Mouse (Mus musculus): Measurements from ENCODE around the gene Scaf1. TPM values are rescaled to one million over a fixed set of nuclear protein-coding genes. Genes with fewer than 3 reads are reported as not detected.

The Scaf1 gene
- polyA plus RNA-seq, 1 experiment from 2014 or later: 47.5 TPM

- peaks cover 56% of the 10 kb centered on the region for H3K36me3 ChIP-seq (ENCODE audit: control insufficient read depth, insufficient read depth, low read length)
- ATAC-seq (ENCODE audit: low read depth): no peak
Observed at GRCm38 (mm10) chr7:45013366-45014095, 2.6 kb downstream of the Scaf1 start.

GRCm38 (mm10) chr7:45012824-45013223 is 3.3 kb downstream of the Scaf1 start:
- no peak for DNase-seq (ENCODE audit: low spot score)
- WGBS: 78% methylated on average over 4 of the region's 4 CpGs
- peaks cover 63% of the 10 kb centered on the region for H3K36me3 ChIP-seq (ENCODE audit: control insufficient read depth, insufficient read depth, low read length)

More at GRCm38 (mm10) chr7:45013366-45014095, 2.6 kb downstream of the Scaf1 start:
- H3K9me3 ChIP-seq (ENCODE audit: control insufficient read depth, low read length): no peaks in the 10 kb centered on the region
- no peak overlapping the region for H3K4me2 ChIP-seq (ENCODE audit: low read depth, low read length)
- H3K4me3 ChIP-seq (ENCODE audit: low read depth, low read length): no peak overlapping the region
- DNase-seq (ENCODE audit: low spot score): no peak
- no peaks in the 10 kb centered on the region for H3K27me3 ChIP-seq (replicated peaks; ENCODE audit: control insufficient read depth, insufficient read depth, low read length)
- H3K27ac ChIP-seq (replicated peaks; ENCODE audit: low read depth, low read length): no peak overlapping the region
- H3K9ac ChIP-seq (ENCODE audit: low read depth, low read length): peak overlapping the region; percentile 6; the same call in 1 of the 2 replicates
- 92% methylated on average over 16 of the region's 16 CpGs for WGBS
- H3K4me1 ChIP-seq (ENCODE audit: control insufficient read depth, insufficient read depth, low read length): peaks cover 11% of the 10 kb centered on the region

GRCm38 (mm10) chr7:45012011-45012410 is 4.2 kb downstream of the Scaf1 start:
- Histone ChIP-seq H3K4me1 (ENCODE audit: control insufficient read depth, insufficient read depth, low read length) (peaks cover 8% of the 10 kb centered on the region; the same call in 1 of the 2 replicates), H3K27me3 (replicated peaks; ENCODE audit: control insufficient read depth, insufficient read depth, low read length) (no peaks in the 10 kb centered on the region), H3K27ac (replicated peaks; ENCODE audit: low read depth, low read length) (no peak overlapping the region), H3K4me3 (ENCODE audit: low read depth, low read length) (no peak overlapping the region), H3K4me2 (ENCODE audit: low read depth, low read length) (no peak overlapping the region), H3K9ac (ENCODE audit: low read depth, low read length) (no peak overlapping the region), H3K9me3 (ENCODE audit: control insufficient read depth, low read length) (no peaks in the 10 kb centered on the region), H3K36me3 (ENCODE audit: control insufficient read depth, insufficient read depth, low read length) (peaks cover 71% of the 10 kb centered on the region)
- ATAC-seq (ENCODE audit: low read depth): no peak
- no peak for DNase-seq (ENCODE audit: low spot score)
- WGBS: 96% methylated on average over 6 of the region's 6 CpGs

More at GRCm38 (mm10) chr7:45012824-45013223, 3.3 kb downstream of the Scaf1 start:
- H3K27me3 ChIP-seq (replicated peaks; ENCODE audit: control insufficient read depth, insufficient read depth, low read length): no peaks in the 10 kb centered on the region
- H3K9ac ChIP-seq (ENCODE audit: low read depth, low read length): no peak overlapping the region
- no peak for ATAC-seq (ENCODE audit: low read depth)
- H3K4me2 ChIP-seq (ENCODE audit: low read depth, low read length): no peak overlapping the region
- H3K4me1 ChIP-seq (ENCODE audit: control insufficient read depth, insufficient read depth, low read length): peaks cover 8% of the 10 kb centered on the region; the same call in 1 of the 2 replicates
- no peak overlapping the region for H3K27ac ChIP-seq (replicated peaks; ENCODE audit: low read depth, low read length)
- no peak overlapping the region for H3K4me3 ChIP-seq (ENCODE audit: low read depth, low read length)
- no peaks in the 10 kb centered on the region for H3K9me3 ChIP-seq (ENCODE audit: control insufficient read depth, low read length)

- H3K27me3 ChIP-seq (replicated peaks; ENCODE audit: control insufficient read depth, insufficient read depth, low read length): no peaks in the 10 kb centered on the region
- H3K4me1 ChIP-seq (ENCODE audit: control insufficient read depth, insufficient read depth, low read length): no peaks in the 10 kb centered on the region
- H3K36me3 ChIP-seq (ENCODE audit: control insufficient read depth, insufficient read depth, low read length): peaks cover 100% of the 10 kb centered on the region
- no peaks in the 10 kb centered on the region for H3K9me3 ChIP-seq (ENCODE audit: control insufficient read depth, low read length)
- 95% methylated on average over 19 of the region's 19 CpGs for WGBS
- H3K4me3 ChIP-seq (ENCODE audit: low read depth, low read length): no peak overlapping the region
- no peak overlapping the region for H3K9ac ChIP-seq (ENCODE audit: low read depth, low read length)
- ATAC-seq (ENCODE audit: low read depth) (no peak), DNase-seq (ENCODE audit: low spot score) (no peak)
- no peak overlapping the region for H3K27ac ChIP-seq (replicated peaks; ENCODE audit: low read depth, low read length)
- H3K4me2 ChIP-seq (ENCODE audit: low read depth, low read length): no peak overlapping the region
Observed at GRCm38 (mm10) chr7:45008411-45008810, 7.8 kb downstream of the Scaf1 start.

GRCm38 (mm10) chr7:45007846-45008245 is 8.3 kb downstream of the Scaf1 start:
- Histone ChIP-seq H3K9me3 (ENCODE audit: control insufficient read depth, low read length) (no peaks in the 10 kb centered on the region), H3K27me3 (replicated peaks; ENCODE audit: control insufficient read depth, insufficient read depth, low read length) (no peaks in the 10 kb centered on the region), H3K4me1 (ENCODE audit: control insufficient read depth, insufficient read depth, low read length) (no peaks in the 10 kb centered on the region), H3K9ac (ENCODE audit: low read depth, low read length) (no peak overlapping the region), H3K36me3 (ENCODE audit: control insufficient read depth, insufficient read depth, low read length) (peaks cover 100% of the 10 kb centered on the region), H3K4me2 (ENCODE audit: low read depth, low read length) (no peak overlapping the region), H3K27ac (replicated peaks; ENCODE audit: low read depth, low read length) (no peak overlapping the region), H3K4me3 (ENCODE audit: low read depth, low read length) (no peak overlapping the region)
- 97% methylated on average over 23 of the region's 30 CpGs for WGBS
- no peak for DNase-seq (ENCODE audit: low spot score)
- ATAC-seq (ENCODE audit: low read depth): no peak

- H3K9ac ChIP-seq (ENCODE audit: low read depth, low read length): no peak overlapping the region
- H3K27ac ChIP-seq (replicated peaks; ENCODE audit: low read depth, low read length): no peak overlapping the region
- H3K4me2 ChIP-seq (ENCODE audit: low read depth, low read length): no peak overlapping the region
- no peak overlapping the region for H3K4me3 ChIP-seq (ENCODE audit: low read depth, low read length)
- H3K27me3 ChIP-seq (replicated peaks; ENCODE audit: control insufficient read depth, insufficient read depth, low read length): no peaks in the 10 kb centered on the region
- H3K9me3 ChIP-seq (ENCODE audit: control insufficient read depth, low read length): no peaks in the 10 kb centered on the region
- peaks cover 100% of the 10 kb centered on the region for H3K36me3 ChIP-seq (ENCODE audit: control insufficient read depth, insufficient read depth, low read length)
- 96% methylated on average over 29 of the region's 29 CpGs for WGBS
- DNase-seq (ENCODE audit: low spot score): no peak
- no peaks in the 10 kb centered on the region for H3K4me1 ChIP-seq (ENCODE audit: control insufficient read depth, insufficient read depth, low read length)
- no peak for ATAC-seq (ENCODE audit: low read depth)
Observed at GRCm38 (mm10) chr7:45007141-45007540, 9.0 kb downstream of the Scaf1 start.

- Histone ChIP-seq H3K9ac (ENCODE audit: low read depth, low read length) (no peak overlapping the region), H3K27ac (replicated peaks; ENCODE audit: low read depth, low read length) (no peak overlapping the region), H3K36me3 (ENCODE audit: control insufficient read depth, insufficient read depth, low read length) (peaks cover 100% of the 10 kb centered on the region), H3K9me3 (ENCODE audit: control insufficient read depth, low read length) (no peaks in the 10 kb centered on the region), H3K4me1 (ENCODE audit: control insufficient read depth, insufficient read depth, low read length) (no peaks in the 10 kb centered on the region), H3K4me2 (ENCODE audit: low read depth, low read length) (no peak overlapping the region), H3K27me3 (replicated peaks; ENCODE audit: control insufficient read depth, insufficient read depth, low read length) (no peaks in the 10 kb centered on the region), H3K4me3 (ENCODE audit: low read depth, low read length) (no peak overlapping the region)
- ATAC-seq (ENCODE audit: low read depth) (no peak), DNase-seq (ENCODE audit: low spot score) (no peak)
- WGBS: 93% methylated on average over 12 of the region's 12 CpGs
Observed at GRCm38 (mm10) chr7:45006503-45006902, 9.7 kb downstream of the Scaf1 start.

- H3K9me3 ChIP-seq (ENCODE audit: control insufficient read depth, low read length): no peaks in the 10 kb centered on the region
- peaks cover 100% of the 10 kb centered on the region for H3K36me3 ChIP-seq (ENCODE audit: control insufficient read depth, insufficient read depth, low read length)
- no peak overlapping the region for H3K4me2 ChIP-seq (ENCODE audit: low read depth, low read length)
- no peaks in the 10 kb centered on the region for H3K27me3 ChIP-seq (replicated peaks; ENCODE audit: control insufficient read depth, insufficient read depth, low read length)
- ATAC-seq (ENCODE audit: low read depth) (no peak), DNase-seq (ENCODE audit: low spot score) (no peak)
- H3K27ac ChIP-seq (replicated peaks; ENCODE audit: low read depth, low read length): no peak overlapping the region
- no peak overlapping the region for H3K4me3 ChIP-seq (ENCODE audit: low read depth, low read length)
- 90% methylated on average over 6 of the region's 6 CpGs for WGBS
- no peak overlapping the region for H3K9ac ChIP-seq (ENCODE audit: low read depth, low read length)
- no peaks in the 10 kb centered on the region for H3K4me1 ChIP-seq (ENCODE audit: control insufficient read depth, insufficient read depth, low read length)
Observed at GRCm38 (mm10) chr7:45005321-45005992, 10.7 kb downstream of the Scaf1 start.
